Mouse (Mus musculus): ENCODE measurements around the gene Sco1.
"Not testable (repeated sequence)": the region's sequence is repeated elsewhere in the genome, so short reads cannot be mapped to it uniquely, and the experiment has no call there.

Gene Sco1

DNA sequence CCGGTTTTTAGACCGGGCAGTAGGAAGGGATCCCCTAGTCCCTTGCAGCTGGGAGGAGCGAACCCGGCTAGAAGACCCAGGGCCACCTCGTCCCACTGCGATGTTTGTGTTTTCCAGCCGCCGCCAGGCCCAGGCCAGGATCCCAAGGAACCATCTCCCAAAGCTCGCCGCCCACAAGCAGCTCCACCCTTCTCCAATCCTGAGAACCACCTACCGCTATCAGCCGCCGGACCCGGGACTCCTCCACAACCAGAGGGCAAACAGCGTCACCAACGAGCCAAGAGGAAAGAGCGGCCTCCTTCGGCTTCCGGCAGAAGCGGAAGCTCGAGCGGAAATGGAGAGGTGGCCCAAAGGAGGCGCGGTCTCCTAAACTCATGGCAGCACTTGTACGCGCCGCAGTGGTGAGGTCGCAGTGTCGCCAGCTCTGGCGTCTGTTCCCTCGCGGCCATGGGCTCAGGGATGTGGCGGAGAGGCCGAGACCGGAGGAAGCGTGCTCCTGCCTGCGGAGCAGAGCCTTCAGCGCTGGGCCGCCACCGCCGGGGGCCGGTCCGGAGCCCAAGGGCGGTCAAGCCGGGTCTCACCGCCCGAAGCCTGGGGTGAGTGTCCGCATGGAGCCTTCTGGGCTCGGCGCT is at the start of gene Sco1, which contains the start of gene Adprm:
TSS of gene Sco1 (plus strand) at position 350 of the 632 bp plus-strand sequence.
TSS of gene Adprm (minus strand) at position 274 of the 632 bp plus-strand sequence.
- peak; percentile 91 for DNase-seq (ENCODE audit: low spot score in 2 of 2)

DNA sequence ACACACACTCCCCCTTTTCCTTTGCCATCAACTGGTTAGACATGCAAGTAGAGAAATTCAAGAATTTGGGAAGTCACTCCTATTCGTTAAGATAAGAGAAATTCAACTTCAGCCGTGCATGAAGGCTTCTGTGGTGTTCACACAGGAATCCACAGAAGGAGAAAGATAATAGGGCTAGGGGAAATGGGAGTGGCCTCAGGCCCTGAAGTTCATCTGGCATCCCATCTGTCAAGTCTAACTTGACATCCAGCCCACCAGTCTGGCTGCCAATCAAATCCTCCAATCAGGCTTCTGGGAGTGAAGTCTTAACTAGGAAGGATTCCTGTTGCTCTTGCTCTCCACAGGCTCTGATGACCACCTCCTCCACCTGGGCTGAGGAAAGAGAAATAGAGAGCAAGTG is 49.6 kb upstream of the Sco1 start:
- no peak for DNase-seq (ENCODE audit: low spot score in 2 of 2)

DNA sequence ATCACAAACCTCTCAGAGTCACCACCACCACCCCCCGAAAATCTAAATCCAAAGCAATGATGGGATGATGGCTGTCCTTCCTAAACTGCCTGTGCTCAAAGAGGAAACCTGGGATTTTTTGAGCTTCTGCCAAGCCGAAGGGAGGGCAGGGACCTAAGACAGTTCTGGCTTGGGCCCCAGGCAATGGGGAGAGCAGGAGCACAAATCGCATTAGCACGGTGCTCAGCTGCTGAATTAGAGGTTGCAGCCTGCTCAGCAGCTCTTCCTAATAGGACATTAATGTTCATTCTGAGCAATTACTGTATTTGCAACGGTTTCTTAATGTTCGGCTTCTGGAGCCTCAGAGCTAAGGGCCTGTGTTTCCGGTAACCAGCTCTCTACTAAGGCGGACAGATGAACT is 44.5 kb upstream of the Sco1 start:
- DNase-seq (ENCODE audit: low spot score in 2 of 2), result no peak

DNA sequence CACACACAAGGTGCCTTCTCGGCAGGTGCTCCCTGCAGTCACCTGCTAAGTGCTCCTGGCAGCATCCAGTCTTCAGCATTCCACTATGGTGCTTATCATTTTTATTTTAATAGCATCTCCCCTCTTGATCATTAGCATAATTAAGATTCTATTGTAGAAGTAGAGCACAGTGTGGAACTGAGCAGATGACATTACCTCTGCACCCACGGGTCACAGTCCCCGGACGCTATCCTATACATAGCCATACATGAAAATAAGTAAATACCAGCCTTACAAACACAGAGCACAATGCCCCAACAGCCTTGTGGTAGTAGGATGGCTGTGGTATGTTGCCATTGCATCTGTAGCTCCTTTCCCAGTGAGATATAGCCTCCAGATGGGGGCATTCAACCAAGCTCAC is 43.9 kb upstream of the Sco1 start:
- DNase-seq (ENCODE audit: low spot score in 2 of 2), result no peak

DNA sequence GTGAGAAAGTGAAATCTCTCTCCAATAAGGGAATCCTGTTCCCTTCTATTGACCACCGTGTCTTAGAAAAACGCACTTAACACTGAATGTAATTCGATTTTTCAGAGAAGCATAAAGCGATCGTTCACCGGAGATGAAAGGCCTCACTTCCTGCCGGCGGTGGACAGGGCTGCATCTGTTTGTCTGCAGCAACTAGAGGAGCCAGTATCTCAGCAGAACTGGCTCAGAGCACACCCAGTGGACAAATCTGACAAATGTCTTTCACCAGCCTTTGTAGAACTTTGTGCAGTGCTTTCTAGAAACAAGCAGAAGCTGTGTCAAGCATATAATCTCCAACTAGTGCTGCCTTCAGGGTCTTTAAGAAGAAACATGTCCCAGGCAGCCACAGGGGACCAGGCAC is 42.0 kb upstream of the Sco1 start:
- DNase-seq (ENCODE audit: low spot score in 2 of 2), result no peak

DNA sequence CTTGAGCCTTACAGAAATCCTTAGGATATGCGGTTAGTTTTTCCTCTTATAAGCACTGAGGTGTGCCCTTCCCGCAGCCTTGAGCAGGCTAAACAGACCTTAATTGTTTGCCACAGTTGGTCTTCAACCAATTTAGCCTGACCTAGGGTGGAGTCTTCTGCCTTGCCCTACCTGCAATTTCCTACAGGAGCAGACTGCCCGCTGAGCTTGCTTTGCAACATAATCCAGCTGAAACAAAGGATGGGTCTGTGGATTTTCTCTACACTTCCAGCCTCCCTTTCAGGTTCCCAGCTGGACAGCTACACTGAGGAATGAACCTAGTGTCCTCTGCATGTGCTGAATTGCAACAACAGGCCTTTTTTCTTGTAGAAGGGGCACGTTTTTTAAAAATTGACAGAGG is 40.8 kb upstream of the Sco1 start:
- no peak for DNase-seq (ENCODE audit: low spot score in 2 of 2)

DNA sequence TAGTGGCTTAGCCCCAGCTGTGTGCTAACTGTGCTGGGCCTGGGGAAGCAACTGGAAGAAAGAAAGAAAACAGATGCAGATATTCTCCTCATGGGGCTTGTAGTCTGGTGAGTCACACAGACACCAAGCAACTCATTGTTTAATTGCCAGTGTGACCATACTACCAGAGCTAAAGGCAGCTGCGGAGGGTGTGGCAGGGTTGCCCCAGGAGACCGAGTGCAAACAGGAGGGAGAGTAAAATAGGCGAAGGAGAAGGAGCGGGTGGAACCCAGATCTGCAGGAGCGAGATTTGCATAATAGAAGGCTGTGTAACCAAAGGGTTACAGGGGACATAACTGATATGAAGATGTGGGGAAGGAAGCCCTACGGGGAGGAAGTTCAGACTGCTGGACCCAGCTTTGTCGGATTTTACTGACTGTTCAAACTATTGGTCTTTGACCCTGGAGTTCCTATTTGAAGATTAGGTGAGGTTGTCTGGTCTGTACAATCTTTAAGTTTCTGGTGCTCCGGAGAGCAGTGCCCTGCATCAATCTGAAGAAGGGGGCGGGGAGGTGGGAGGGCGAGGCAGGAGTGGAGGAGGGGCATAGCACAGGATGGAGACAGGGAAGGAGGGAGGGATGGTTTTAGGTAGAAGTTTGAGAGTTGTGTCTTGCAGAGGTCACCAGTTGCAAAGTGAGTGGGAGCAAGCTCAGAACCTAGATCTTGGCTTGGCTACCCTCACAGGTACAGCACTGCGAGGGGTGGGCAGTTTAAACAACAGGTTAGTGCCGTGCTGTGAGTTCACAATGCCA is 34.5 kb upstream of the Sco1 start:
- no peak for DNase-seq (ENCODE audit: low spot score in 2 of 2)

DNA sequence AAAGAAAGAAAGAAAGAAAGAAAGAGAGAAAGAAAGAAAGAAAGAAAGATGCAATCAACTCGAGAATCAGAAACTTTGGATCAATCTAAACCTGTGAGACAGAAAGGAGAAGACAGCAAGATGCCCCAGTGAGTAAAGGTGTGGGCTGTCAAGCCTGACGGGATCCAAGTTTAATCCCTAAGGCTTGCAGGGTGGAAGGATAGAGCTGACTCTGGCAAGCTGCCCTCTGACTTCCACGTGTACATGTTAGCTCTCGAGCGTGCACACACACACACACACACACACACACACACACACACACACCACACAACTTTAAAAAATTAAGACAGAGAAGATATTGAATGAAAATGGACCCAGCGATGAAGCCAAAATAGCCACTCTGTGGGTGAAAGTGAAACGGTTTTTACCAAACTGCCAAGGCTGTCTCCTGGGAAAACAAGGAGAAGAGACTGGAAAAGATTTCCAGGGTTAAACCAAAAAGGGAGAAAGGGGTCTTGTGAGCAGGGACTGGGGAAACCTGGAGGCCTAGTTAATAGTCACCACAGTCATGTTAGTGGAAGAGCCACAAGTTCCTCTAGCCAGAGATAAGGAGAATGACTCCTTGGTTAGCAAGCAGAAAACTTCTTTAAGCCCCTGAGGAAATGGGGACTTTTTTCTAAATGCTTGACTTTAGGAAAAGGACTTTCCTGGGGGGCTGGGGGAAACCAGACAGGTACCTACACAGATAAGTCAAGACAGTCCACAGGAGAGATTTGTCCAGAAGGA is 32.6 kb upstream of the Sco1 start:
- DNase-seq (ENCODE audit: low spot score in 2 of 2), result no peak

DNA sequence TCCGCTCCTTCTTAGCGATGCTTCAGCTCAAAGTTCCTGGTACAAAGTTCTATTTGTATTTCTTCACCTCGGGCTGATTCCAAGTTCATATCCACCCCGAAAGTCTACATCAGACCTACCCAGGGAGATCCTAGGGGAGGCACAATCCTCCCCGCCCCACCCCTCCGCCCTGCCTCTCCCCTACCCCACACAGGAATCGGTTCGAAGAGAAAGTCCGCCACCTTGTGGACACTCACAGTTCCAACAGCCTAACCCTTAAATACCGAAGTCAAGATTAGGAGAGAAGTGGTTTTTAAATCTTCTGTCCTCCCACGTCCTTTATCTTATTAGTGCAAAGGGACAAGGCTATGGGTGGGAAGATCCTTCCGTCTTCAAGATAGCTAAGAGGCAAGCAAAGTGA is 31.5 kb upstream of the Sco1 start:
- peak; percentile 62 to 75 for DNase-seq (ENCODE audit: low spot score in 2 of 2)

DNA sequence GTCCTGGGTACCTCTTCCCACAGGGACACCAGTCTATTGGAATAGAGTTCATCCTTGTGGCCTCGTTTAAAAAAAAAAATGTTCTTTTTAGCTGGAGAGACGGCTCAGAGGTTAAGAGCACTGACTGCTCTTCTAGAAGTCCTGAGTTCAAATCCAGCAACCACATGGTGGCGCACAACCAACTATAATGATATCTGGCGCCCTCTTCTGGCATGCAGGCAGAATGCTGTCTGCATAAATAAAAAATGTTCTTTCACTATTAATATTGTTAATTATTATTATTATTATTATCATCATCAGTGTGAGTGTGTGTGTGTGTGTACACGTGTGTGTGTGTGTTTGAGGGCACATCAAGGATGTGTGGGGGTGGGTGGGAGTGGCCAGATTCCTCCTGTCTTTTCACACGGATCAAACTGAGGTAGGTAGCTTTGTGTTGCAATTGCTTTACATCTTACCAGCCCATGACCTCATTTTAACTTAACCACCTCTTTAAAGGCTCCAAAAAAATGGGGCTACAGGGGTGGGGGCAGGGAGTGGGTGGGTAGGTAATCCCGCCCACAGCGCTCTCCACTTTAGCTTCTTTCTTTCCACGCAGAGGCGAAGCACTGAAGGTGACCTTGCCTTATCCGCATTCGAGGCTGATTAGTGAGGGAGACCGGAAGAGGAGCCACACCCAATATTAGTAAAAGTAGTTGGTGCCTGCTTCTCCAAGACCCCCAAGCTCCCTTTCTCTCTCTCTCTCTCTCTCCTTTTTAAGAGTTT is 29.9 kb upstream of the Sco1 start:
- no peak for DNase-seq (ENCODE audit: low spot score in 2 of 2)

DNA sequence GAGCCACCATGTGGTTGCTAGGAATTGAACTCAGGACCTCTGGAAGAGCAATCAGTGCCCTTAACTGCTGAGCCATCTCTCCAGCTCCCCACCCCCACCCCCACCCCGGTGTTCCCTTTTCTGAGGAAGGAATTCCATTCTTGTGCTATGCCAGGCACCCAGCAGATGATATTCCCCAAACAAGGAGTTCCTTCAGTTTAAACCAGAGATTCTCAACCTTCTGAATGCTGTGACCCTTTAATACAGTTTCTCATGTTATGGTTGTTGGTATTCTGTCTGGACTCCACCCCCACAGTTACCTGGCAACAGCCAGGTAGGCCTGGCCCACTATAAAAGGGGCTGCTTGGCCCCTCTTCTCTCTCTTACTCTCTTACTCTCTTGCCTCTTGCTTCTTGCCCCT is 29.3 kb upstream of the Sco1 start:
- DNase-seq (ENCODE audit: low spot score in 2 of 2), result not testable (repeated sequence)

DNA sequence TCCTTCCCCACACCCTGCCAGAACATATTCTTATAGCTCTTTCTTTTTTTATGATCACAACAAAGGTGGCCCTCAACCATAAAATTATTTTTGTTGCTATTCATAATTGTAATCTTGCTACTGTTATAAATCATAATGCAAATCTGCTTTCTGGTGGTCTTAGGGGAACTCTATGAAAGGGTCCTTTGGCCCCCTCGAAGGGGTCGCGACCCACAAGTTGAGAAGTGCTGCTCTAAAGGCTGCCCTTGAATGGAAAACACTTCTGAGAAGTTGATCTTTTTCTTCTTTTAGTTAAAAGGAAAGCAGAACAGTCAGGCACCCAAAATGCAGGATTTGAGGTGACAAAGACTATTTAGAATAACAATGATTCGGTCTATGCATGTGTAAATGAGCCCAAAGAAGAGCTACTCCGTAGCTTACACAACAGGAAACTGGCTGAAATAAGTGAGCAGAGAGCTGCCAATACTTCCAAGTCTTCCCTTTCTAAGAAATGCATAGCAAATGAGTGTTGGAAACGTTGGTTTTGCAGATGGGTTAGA is 28.6 kb upstream of the Sco1 start:
- DNase-seq (ENCODE audit: low spot score in 2 of 2), result no peak

DNA sequence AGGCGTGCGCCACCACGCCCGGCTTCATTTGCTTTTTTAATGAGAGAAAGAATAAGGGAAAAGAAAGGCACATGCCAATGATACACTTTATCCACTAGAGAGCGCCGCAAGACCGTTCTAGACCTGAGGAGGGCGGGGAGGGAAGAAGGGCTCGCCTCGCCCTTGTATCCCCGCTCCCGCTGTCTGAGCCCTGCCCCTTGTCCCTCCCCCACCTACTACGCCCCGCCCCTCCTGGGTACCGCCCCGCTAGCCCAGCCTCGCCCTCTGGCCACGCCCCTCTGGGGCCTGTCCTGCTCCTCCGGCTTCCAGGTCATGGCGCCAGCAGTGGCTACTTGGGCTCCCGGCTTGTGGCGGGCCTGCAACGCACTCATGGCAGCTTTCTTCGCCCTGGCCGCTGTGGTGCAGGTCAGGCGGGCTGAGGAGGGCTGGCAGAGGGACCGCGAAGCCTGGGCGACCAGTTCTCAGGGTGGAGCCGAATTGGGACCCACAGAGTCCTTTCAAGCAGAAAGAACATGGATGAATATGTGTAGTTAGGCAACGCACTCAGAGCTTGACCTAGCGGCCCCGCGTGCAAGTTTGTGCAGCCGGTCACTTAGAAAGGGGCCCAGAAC is 27.5 kb upstream of the Sco1 start, which contains the start of gene Tmem220:
TSS of gene Tmem220 (plus strand) at position 288 of the 611 bp plus-strand sequence.
- DNase-seq (ENCODE audit: low spot score in 2 of 2), result peak; percentile 75 to 80

DNA sequence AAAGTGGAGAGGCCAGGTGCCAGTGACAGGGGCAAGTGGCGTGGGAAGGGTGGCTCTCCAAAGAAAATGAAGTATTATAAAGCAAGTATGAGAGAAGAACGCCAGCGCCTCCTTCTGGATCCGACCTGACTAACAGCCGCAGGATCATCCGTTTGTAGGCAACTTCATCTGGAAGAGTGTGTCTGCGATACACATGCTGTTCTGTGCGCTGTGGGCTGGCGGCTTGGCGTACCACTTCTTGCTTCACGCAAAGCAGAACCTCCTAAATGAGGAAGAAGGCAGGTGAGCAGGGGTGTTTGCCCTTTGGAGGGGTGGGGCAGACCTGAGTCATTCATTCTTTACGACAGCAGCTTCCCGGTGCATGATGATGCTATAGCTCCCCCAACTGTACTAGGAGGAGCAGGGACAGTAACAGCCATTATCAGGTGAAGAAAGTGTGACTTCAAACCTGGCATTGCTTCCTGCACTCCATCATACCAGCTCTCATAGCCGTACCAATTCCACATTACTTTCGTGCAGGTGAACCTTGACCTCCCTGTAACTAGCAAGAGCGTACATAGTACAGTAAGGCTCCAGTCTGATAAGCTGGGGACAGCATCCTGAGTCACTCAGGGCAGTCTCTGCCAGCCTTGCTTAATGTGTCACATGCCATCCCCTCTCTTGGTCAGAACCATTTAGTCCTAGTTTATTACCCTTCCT is 21.4 kb upstream of the Sco1 start:
- DNase-seq (ENCODE audit: low spot score in 2 of 2), result no peak

DNA sequence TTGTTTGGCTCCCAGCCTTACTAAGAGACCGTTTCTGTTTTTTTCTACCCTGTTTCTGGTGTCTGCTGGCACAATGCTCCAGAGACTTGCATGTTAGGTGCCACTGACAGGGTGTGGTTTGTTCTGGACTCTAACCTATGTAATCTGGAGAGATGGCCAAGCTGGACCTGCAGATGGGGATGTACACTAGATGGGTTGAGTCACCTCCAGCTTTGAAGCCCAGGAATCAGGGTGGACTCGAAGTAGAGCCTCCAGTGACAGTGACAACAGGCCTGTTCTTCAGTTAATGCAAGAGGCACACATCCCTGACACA is 20.9 kb upstream of the Sco1 start:
- DNase-seq (ENCODE audit: low spot score in 2 of 2), result no peak

DNA sequence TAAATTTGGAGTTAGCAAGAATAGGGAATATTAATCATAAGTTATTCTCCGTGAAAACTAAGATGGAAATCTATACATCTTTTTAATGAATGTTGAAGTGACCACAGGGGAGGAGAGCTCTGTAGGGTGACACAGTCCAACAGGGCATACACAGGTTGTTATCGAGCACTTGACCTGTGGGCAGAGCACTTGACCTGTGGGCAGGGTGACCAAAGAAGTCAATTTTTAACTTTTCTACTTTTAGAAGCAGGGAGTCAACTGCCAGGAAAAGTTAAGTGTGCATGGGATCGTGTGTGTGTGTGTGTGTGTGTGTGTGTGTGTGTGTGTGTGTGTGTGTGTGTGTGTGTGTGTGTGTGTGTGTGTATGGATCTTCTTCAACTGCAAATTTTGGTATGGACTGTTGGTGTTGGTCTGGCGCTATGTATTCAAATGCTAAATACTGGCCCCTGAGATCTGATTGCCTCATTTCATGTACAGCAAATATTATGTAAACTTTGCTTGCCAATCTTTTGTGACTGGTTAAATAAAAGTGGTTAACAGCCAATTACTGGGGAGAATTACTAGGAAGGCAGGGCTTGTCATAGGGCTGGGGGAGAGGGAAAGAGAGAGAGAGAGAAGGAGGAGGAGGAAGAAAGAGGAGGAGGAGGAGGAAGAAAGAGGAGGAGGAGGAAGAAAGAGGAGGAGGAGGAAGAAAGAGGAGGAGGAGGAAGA is 17.5 kb upstream of the Sco1 start:
- DNase-seq (ENCODE audit: low spot score in 2 of 2), result no peak

DNA sequence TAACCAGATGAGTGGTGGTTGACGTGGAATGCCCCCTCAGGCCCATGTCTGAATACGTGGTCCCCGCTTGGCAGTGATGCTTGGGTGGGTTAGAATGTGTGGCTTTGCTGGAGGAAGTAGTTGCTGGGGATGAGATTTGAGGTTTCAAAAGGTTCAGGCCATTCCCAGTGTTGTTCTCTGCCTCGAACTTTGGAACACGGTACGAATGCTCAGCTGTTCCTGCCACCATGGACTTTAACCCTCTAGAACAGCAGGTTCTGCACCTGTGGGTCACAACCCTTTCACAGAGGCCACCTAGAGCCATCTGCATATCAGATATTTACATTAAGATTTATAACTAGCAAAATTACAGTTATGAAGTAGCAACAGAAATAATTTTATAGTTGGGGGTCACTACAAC is 16.2 kb upstream of the Sco1 start:
- DNase-seq (ENCODE audit: low spot score in 2 of 2), result no peak

DNA sequence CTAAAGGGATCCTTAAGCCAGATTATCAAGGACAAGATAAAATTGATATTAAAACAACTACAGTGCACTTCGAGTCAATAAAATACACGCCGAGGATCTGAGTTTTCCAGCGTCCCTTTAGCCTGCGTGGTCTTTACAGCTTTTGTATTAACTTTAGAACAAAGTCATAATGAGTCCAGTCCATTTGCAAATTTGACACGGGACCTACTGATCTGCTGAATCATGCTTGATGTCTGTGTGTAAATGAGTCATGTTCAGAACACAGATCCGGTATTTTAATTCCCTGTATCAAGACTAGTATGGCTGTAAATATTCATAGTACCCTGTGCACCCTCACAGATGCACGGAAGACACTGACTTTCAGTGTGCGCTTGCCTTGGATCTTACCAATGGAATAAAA is 15.6 kb upstream of the Sco1 start:
- no peak for DNase-seq (ENCODE audit: low spot score in 2 of 2)

DNA sequence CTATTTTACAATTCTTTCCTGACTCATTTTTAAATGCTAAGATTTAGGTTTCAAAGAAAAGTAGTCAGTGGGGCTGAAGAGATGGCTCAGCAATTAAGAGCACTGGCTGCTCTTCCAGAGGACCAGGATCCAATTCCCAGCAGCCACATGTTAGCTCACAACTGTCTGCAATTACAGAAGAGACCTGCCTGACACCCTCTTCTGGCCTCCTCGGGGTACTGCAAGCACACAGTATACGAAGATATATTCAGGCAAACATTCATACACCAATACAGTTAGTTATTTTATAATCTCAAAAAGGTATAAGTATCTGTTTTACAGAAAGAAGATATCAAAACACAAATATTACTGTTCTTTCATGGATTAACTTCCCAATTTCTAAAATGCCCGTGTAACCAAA is 12.7 kb upstream of the Sco1 start:
- no peak for DNase-seq (ENCODE audit: low spot score in 2 of 2)

DNA sequence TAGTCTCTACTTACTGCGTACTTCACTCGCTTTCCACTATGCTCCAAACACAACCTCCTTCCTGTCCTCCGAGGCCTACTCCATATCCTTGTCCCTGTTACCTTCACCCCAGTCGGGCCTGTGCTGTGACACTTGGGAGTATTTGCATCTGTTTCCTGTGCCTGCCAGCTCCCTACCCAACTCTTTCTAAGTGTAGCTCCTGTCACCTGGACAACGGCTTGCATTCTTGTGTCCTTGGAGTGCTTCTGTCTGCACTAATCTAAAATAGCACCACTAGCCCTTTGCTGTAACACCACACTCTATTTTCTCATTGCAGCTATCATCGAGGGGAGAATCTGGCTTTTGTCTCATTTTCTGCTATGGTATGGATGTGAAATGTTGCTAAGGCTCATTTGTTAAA is 12.0 kb upstream of the Sco1 start:
- no peak for DNase-seq (ENCODE audit: low spot score in 2 of 2)

All from right cerebral cortex, adult 2 months (tissue).